Mouse (Mus musculus) megakaryocyte, embryonic 14.5 days (primary cell): ENCODE measurements around the gene Rad51b. TPM values are rescaled to one million over a fixed set of nuclear protein-coding genes. Genes with fewer than 3 reads are reported as not detected.

ENCODE experiments used
- H3K27me3 ChIP-seq: replicated peaks from 2 replicates; pipeline ENCODE3; 2012; ENCODE audit warnings: inconsistent platforms
- H3K36me3 ChIP-seq: replicated peaks from 2 replicates; pipeline ENCODE3; 2012; ENCODE audit warnings: low read length, inconsistent platforms, mixed read lengths
- H3K4me1 ChIP-seq: 2 replicates; pipeline ENCODE4 v1.6.1; 2012; ENCODE audit warnings: inconsistent platforms
- H3K4me3 ChIP-seq: replicated peaks from 2 replicates; pipeline ENCODE3; 2012; ENCODE audit warnings: moderate library complexity, mild to moderate bottlenecking, inconsistent platforms
- H3K9me3 ChIP-seq: 2 replicates; pipeline ENCODE4 v1.6.1; 2012; ENCODE audit warnings: inconsistent platforms
- FLI1 ChIP-seq: IDR thresholded peaks from 2 replicates; pipeline ENCODE4 v1.6.1; 2012; ENCODE audit warnings: low read length, inconsistent platforms, mixed read lengths
- GATA1 ChIP-seq: IDR thresholded peaks from 3 replicates; pipeline ENCODE4 v1.6.1; 2012; ENCODE audit warnings: mixed read lengths, low read length, inconsistent platforms, borderline replicate concordance
- polyA plus RNA-seq: library from polyadenylated mRNA; stranded (reverse); fragments of >175 nt; gene quantifications from 2 replicates; pipeline ENCODE4 v1.2.3, GENCODE M21; 2012; ENCODE audit warnings: low replicate concordance; ENCODE audit not compliant: insufficient read depth

The Rad51b gene
- polyA plus RNA-seq, 1 experiment = 0.30 TPM

- no peaks in the 10 kb centered on the region for H3K4me1 ChIP-seq
- no peaks in the 10 kb centered on the region for H3K27me3 ChIP-seq
- H3K4me3 ChIP-seq = no peak overlapping the region
- no peaks in the 10 kb centered on the region for H3K36me3 ChIP-seq
- TF ChIP-seq FLI1 = no peak
- TF ChIP-seq GATA1 = no peak
- H3K9me3 ChIP-seq = no peaks in the 10 kb centered on the region
These were observed 237.7 kb downstream of the Rad51b start for GRCm38 (mm10) chr12:79534778-79535177.

GRCm38 (mm10) chr12:79535532-79536437 is 238.7 kb downstream of the Rad51b start:
- no peaks in the 10 kb centered on the region for H3K9me3 ChIP-seq
- H3K27me3 ChIP-seq = no peaks in the 10 kb centered on the region
- no peak for TF ChIP-seq FLI1
- no peak for TF ChIP-seq GATA1
- H3K4me3 ChIP-seq = no peak overlapping the region
- H3K36me3 ChIP-seq = no peaks in the 10 kb centered on the region
- H3K4me1 ChIP-seq = no peaks in the 10 kb centered on the region

DNA sequence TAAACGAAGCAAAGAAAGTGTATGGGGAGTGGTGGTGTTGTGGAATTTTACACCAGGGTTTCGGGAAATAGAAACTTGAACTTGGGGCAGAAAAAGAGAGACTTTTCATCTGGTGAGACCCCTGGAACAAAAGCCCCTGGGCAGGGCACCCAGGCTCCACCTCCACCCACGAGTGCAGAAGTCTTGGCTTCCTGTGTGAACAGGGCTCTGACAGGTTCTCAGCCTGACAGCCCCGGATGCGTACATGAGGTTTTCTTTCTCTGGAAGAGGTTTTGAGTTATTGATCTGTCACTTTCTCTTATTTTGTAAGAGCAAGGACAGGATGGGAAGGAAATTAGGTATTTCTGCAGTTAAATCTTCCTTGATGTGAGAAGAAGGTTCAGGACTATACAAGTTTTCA is 243.1 kb downstream of the Rad51b start:
- Histone ChIP-seq H3K36me3 (no peaks in the 10 kb centered on the region), H3K9me3 (peaks cover 3% of the 10 kb centered on the region; the same call in 1 of the 2 replicates), H3K4me1 (no peaks in the 10 kb centered on the region), H3K27me3 (no peaks in the 10 kb centered on the region), H3K4me3 (no peak overlapping the region)
- no peak for TF ChIP-seq GATA1

- no peak overlapping the region for H3K4me3 ChIP-seq
- TF ChIP-seq GATA1 (no peak), FLI1 (no peak)
- no peaks in the 10 kb centered on the region for H3K27me3 ChIP-seq
- no peaks in the 10 kb centered on the region for H3K36me3 ChIP-seq
- H3K4me1 ChIP-seq = no peaks in the 10 kb centered on the region
- H3K9me3 ChIP-seq = peaks cover 3% of the 10 kb centered on the region; the same call in 1 of the 2 replicates
These were observed 244.5 kb downstream of the Rad51b start for GRCm38 (mm10) chr12:79541581-79541980.

- Histone ChIP-seq H3K4me3 (no peak overlapping the region), H3K27me3 (no peaks in the 10 kb centered on the region), H3K9me3 (peaks cover 3% of the 10 kb centered on the region; the same call in 1 of the 2 replicates), H3K4me1 (no peaks in the 10 kb centered on the region), H3K36me3 (no peaks in the 10 kb centered on the region)
- TF ChIP-seq FLI1 = no peak
- TF ChIP-seq GATA1 = no peak
These were observed 248.0 kb downstream of the Rad51b start for GRCm38 (mm10) chr12:79545063-79545462.

- TF ChIP-seq FLI1 = no peak
- no peak for TF ChIP-seq GATA1
- Histone ChIP-seq H3K27me3 (no peaks in the 10 kb centered on the region), H3K4me3 (no peak overlapping the region), H3K36me3 (no peaks in the 10 kb centered on the region), H3K9me3 (no peaks in the 10 kb centered on the region), H3K4me1 (peaks cover 5% of the 10 kb centered on the region)
These were observed 250.5 kb downstream of the Rad51b start for GRCm38 (mm10) chr12:79547556-79547955.

- TF ChIP-seq GATA1 (no peak), FLI1 (no peak)
- H3K36me3 ChIP-seq = no peaks in the 10 kb centered on the region
- H3K9me3 ChIP-seq = no peaks in the 10 kb centered on the region
- peaks cover 5% of the 10 kb centered on the region for H3K4me1 ChIP-seq
- H3K27me3 ChIP-seq = no peaks in the 10 kb centered on the region
- H3K4me3 ChIP-seq = no peak overlapping the region
These were observed 251.7 kb downstream of the Rad51b start for GRCm38 (mm10) chr12:79548607-79549330.

DNA sequence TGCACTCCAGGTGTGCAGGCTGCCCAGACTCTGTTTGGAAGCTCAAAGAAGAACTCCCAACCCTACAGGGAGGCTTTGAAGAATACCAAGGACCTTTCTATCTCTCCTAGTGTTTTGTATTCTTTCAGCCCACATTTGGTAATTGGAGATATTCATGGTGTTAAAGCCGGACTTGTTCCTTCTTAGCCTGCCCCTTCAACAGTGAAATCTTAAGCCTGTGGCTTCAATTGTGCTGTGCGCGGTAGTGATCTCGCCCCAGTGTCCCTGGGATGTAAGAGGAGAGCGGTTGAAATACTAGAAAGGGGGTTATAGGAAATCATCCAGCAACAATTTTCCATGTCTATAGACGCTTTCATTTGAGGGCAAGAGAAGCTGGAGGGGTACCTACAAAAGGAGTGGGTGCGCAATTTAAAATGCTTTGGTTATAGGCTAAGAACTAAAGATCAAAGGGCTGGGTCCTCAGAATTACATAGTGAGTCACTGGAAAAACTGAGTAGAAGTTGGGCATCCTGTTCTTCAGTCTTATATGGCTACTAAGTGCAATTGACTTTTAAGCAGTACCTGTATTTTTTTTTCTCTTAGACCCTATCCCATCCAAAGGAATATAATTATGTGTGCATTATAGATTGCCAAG is 253.1 kb downstream of the Rad51b start:
- Histone ChIP-seq H3K4me1 (peaks cover 5% of the 10 kb centered on the region), H3K36me3 (no peaks in the 10 kb centered on the region), H3K27me3 (no peaks in the 10 kb centered on the region), H3K4me3 (no peak overlapping the region), H3K9me3 (no peaks in the 10 kb centered on the region)
- no peak for TF ChIP-seq FLI1
- no peak for TF ChIP-seq GATA1

- no peak overlapping the region for H3K4me3 ChIP-seq
- TF ChIP-seq GATA1 (no peak), FLI1 (no peak)
These were observed 254.2 kb downstream of the Rad51b start for GRCm38 (mm10) chr12:79551274-79551673.

GRCm38 (mm10) chr12:79553056-79553455 is 256.0 kb downstream of the Rad51b start:
- H3K4me3 ChIP-seq = no peak overlapping the region
- no peaks in the 10 kb centered on the region for H3K27me3 ChIP-seq
- TF ChIP-seq FLI1 = no peak
- no peak for TF ChIP-seq GATA1
- no peaks in the 10 kb centered on the region for H3K36me3 ChIP-seq
- H3K4me1 ChIP-seq = peaks cover 5% of the 10 kb centered on the region
- no peaks in the 10 kb centered on the region for H3K9me3 ChIP-seq

More at GRCm38 (mm10) chr12:79551274-79551673, 254.2 kb downstream of the Rad51b start:
- Histone ChIP-seq H3K9me3 (no peaks in the 10 kb centered on the region), H3K4me1 (peaks cover 5% of the 10 kb centered on the region), H3K27me3 (no peaks in the 10 kb centered on the region), H3K36me3 (no peaks in the 10 kb centered on the region)
